Mouse (Mus musculus): Measurements from ENCODE around the gene Fam172a.
"Not testable (repeated sequence)": the region's sequence is repeated elsewhere in the genome, so short reads cannot be mapped to it uniquely, and the experiment has no call there.

Fam172a gene

DNA sequence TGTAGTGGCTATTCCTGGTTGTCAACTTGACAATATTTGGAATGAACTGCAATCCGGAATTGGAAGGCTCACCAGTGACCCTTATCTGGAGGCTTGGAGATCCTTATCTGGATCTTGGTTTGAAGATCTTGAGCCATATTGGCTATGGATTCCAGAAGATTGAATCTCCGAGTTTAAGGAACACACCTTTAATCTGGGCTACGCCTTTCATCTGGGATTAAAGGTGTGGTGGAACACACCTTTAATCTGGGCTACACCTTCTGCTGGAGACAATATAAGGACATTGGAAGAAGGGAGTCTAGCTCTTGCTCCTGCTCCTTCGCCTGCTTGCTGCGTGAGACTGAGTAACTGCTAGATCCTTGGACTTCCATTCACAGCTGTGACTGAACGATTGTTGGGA lies at the start of gene Fam172a:
TSS of gene Fam172a (plus strand) at position 301 of the 400 bp plus-strand sequence.
- in situ Hi-C loops (cut with MboI, MseI) = loop anchor here (25.0 kb wide), 1 partner anchor 461 kb away; no protein-coding TSS in a partner anchor

DNA sequence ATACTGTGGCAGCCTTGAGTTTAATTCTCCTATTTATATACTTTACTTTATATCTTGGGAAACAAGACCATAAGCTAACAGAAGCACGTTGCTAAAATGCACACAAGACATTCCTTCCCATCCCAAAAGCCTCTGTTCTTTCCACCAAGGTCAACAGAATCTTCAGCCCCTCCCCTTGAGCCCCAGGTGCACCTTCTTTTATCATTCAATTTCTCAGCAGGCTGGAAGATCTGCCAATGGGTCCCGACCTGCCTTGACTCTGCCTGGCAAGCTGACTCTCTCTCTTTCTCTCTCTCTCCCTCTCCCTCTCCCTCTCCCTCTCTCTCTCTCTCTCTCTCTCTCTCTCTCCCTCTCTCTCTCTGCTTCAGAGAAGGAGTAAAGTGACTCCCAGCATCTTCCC lies 13.2 kb upstream of the Fam172a start:
- in situ Hi-C loops (cut with MboI, MseI) = no loop called here

DNA sequence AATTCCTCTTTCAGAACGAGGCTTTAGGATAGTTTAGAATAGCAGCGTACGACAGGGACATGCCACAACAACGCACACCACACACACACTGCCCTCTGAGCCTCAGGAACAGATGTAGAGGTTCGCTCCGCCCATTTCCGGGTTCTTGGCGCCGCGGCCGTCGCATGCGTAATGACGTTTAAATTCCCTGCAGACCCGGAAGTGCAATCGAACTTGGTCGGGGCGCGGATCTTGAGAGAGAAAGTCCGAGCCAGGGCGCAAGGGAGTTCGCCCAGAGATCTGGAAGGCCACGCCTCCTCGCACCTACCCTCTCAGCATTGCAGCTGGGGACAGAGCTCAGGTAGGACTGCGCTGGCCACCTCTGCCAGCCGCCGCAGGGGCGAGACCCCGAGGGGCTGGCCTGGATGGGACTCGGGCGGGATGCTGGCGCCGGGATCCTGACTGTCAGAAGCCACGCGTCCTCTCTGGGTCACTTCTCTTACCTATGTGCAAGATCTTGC lies 6.7 kb downstream of the Fam172a start:
- in situ Hi-C loops (cut with MboI, MseI) = loop anchor here (25.0 kb wide), 1 partner anchor 454 kb away; no protein-coding TSS in a partner anchor

DNA sequence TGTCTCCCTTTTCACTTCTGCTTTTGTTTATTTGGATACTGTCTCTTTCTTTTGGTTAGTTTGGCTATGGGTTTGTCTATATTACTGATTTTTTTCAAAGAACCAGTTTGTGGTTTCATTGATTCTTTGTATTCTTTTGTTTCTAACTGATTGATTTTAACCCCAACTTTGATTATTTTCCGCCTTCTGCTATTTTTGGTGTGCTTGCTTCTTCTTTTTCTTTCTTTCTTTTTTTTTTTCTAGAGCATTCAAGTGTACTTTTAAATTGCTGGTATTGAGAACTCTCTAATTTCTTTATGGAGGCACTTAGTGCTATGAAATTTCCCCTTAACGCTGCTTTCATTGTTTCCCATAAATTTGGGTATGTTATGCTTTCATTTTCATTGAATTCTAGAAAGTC lies 15.7 kb downstream of the Fam172a start:
- in situ Hi-C loops (cut with MboI, MseI) = loop anchor here (5.0 to 25.0 kb wide), 2 partner anchors 50 to 445 kb away; no protein-coding TSS in a partner anchor

DNA sequence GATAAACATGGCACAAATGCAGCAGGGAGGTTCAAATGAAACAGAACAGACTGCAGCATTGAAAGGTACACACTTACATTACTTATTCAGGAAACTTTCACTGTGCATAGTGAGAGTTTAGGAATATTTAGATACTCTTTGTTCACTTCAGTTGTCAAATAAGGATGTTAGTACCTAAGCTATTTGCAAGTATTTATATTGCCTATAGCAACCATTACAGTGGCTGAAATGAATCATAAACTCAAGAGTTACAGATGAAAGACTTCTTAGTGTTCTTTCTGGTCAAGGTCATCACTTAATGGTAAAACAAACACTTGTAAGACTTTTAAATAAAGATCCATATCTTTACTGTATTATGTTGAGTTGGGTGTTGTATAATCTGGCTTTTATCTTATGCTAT lies 41.0 kb downstream of the Fam172a start:
- in situ Hi-C loops (cut with MboI, MseI) = no loop called here

DNA sequence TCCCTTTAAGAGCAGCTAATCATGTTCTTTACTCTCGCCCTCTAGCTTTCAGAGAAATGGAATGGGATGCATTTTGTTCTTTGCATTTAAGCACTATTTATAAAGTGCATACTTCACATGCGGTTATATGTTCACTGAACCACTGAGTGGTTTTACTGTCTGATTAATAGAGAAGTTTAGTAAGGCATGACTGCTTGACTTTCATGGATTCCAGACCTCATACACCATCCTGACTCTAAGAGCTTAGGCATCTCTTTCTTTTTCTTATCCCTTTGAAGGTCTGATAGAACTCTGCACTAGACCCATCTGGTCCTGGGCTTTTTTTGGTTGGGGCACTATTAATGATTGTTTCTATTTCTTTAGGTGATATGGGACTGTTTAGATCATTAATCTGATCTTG lies 75.8 kb downstream of the Fam172a start:
- in situ Hi-C loops (cut with MboI, MseI) = no loop called here

DNA sequence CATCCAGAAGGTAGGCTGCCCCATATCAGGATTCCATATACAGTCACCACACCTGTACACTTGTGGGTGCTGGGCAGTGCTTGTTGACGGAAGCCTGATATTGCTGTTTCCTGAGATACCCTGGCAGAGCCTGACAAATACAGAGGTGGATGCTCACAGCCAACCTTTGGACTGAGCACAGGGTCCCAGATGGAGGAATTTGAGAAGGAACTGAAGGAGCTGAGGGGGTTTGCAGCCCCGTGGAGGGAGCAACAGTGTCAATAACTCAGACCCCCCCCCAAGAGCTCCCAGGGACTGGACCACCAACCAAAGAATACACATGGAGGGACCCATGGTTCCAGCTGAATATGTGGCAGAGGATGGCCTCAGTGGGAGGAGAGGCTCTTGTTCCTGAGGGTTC lies 105.5 kb downstream of the Fam172a start:
- in situ Hi-C loops (cut with MboI, MseI) = not testable (repeated sequence)

DNA sequence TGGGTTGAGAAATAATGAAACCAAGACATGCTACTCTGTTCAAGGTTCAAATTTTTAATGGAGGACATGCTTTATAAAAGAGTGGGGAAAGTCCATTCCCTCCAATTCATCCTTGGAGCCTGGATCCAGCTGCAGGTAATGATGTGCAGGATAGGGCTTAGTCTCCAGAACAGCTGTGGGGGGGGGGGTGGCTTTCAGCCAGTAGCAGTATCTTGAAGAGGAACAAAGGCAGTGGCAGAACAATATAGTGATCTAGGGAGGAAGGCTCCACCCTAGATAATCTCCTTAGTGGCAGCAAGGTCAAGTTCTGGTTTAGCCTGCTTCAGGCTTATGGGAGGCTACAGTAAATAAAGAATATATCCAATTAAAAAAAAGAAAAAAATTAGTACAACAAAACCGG lies 108.6 kb downstream of the Fam172a start:
- in situ Hi-C loops (cut with MboI, MseI) = no loop called here

DNA sequence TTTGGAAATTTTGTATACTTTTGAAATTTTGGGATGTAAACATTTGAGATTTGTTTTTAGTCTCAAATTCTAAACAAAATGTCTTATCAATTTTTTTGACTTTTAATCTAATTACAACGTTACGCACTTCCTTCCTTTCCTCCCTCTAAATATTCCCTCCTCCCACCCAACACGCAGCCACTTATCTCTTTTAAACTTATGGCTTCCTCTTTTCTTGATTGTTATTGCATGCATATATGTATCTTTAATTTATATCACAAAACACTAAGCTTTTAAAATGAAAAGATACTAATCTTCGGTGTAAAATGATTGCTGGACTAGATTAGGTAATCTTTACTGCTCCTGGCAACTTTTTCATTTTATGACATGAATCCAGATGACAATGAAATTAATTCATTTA lies 124.3 kb downstream of the Fam172a start:
- in situ Hi-C loops (cut with MboI, MseI) = no loop called here

DNA sequence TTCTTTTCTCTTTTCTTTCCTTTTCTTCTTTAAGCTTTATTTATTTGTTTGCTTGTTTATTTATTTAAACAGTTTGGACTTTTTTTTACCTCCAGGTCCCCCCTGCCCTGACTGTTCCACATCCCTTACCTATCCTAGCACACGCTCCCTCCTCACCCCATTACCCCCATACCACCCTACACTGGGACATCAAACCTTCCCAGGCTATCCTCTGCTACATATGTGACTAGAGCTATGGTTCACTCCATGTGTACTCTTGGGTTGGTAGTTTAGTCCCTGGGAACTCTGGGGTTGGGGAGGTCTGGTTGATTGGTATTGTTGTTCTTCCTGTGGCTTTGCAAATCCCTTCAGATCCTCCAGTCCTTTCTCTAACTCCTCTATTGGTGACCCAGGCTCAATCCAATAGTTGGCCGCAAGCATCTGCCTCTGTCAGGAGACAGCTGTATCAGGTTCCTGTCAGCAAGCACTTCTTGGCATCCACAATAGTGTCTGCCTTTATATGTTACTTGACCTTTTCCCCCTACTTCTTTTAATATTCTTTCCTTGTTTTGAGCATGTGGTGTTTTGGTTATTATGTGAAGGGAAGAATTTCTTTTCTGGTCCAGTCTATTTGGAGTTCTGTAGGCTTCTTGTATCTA lies 141.3 kb downstream of the Fam172a start:
- in situ Hi-C loops (cut with MboI, MseI) = no loop called here

DNA sequence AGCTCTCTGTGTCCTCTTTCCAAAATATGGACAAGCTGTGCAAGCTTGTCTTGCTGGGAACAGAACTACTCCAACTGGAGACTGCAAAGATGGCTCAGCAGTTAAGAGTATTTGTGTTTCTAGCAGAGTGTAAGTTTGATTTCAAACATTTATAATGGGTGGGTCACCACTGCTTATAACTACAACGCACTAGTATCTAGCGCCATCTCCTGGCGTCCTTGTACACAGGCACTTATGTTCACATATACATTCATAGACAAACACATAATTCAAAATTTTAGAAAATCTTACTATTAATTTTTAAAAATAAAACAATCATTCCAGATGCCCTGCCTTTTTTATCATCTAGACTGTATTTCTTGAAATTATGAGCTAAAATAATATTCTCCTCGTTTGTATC lies 147.0 kb downstream of the Fam172a start:
- in situ Hi-C loops (cut with MboI, MseI) = no loop called here

DNA sequence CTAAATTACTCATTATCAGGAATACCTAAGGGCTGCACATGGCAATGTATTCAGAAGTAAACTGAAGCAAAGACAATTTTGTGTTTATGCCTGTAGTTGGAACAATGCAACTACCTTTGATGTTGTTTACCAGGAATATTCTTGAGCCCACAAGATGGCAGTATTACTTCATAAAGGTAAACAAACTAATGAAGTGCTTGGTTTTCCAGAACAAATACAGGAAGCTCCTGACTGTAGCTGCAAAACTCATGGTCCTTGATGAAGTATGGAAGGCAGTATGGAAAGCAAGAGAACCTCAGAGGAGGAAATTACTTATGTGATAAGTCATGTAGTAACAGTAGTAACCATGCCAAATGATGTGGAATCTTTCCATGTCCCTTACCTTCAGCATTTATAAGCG lies 163.0 kb downstream of the Fam172a start:
- in situ Hi-C loops (cut with MboI, MseI) = no loop called here

DNA sequence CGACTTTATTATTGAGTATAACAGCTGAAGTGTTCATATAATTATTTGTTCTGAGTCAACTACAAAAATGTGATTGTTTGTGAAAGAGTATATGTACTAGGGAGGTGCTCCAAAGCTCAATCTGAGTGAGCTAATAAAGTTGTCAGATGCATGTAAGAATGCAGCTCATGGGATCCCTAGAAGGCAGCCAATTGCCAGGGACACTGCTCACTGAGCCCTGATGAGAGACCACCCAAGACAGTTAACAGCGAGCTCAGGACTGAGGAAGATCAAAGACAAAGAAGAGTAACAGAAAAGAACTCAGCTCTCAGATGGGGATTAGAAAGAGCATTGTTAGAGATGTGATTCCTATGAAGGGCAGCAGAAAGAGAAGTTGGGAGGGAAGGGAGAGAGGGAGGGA lies 166.5 kb downstream of the Fam172a start:
- in situ Hi-C loops (cut with MboI, MseI) = no loop called here

DNA sequence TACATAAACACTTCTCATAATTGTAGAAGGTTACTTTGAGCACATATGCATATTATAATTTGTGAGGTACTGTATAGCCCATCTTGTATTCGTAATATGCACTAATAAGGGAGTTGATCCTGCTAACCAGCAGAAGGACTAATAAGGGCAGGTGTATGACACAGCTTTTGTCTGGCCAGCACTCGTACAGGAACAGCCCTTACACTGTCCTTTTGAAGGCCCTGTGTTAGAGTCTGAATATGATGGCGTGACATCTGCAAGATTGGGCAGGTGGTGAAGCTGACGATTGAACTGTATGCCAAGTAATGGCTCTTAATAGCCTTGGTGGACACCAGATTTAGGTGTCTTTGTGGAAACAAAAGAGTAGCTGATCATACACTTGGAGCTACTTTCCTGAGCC lies 176.3 kb downstream of the Fam172a start:
- in situ Hi-C loops (cut with MboI, MseI) = no loop called here

DNA sequence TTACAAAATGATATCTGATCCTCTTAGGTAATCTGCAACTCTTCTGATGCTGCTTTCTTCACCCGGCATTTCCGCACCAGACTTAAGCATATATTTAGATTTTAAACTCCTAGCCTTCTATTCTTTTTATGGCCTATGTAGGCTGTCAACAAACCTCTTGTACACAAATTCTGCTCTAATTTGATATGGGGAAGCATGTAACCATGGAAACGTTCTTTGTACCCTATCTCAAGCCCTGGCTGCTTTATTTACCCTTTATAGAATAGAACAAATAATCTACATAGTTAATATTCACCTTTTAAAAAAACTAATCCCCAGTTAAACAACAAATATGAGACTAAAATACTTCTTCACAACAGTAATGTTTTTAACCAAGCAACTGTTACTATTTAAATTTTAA lies 176.7 kb downstream of the Fam172a start:
- in situ Hi-C loops (cut with MboI, MseI) = no loop called here

DNA sequence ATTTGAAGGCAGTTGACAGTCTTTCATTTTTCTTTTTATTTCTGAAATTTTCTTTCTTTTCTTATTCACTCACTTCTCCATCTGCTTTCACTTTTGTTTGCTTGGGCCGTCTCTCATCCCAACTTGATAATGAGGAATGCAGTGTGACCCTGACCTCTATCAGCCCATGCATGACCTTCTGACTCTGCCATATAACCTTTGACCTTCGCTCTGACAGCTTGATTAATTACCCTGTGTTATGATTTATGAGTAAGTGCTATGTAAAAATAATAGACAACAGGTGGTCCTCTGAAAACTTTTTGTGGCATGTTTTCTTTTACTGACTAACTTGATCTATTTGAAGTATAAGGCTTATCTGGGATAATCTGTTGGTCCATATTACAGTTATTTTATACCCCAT lies 195.8 kb downstream of the Fam172a start:
- in situ Hi-C loops (cut with MboI, MseI) = no loop called here

DNA sequence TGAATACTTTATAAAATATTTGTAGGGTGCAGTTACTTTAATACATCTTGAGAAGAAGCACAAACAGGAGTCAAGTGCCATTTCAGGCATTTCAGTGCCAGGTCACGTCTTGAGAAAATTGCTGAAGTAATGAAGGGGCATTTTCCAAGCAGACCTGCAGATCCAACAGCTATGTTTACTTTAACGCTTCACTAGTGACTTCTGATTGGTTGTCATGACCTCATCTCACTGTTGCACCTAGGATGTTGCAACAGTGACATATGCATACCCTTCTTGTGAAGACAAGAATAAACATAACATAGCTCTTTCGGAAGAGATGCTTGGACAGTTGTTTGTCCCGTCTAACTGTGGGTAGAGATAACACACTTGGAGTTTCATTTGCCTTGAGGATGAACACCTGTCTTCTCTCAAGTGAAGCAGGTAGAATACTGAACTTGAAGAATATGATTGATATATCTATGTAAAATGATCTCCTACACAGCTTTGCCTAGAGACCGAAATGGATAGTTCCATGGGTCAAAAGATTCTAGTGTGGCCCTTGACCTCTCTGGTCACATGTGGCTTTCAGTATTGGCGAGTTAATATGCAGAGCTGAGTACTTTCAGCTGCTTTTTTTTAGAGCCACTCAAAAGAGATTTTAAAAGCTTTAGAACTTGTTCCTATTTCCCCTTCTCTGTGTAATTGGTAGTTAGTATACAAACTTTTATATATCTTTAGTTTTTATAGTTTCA lies 196.4 kb downstream of the Fam172a start:
- in situ Hi-C loops (cut with MboI, MseI) = no loop called here

DNA sequence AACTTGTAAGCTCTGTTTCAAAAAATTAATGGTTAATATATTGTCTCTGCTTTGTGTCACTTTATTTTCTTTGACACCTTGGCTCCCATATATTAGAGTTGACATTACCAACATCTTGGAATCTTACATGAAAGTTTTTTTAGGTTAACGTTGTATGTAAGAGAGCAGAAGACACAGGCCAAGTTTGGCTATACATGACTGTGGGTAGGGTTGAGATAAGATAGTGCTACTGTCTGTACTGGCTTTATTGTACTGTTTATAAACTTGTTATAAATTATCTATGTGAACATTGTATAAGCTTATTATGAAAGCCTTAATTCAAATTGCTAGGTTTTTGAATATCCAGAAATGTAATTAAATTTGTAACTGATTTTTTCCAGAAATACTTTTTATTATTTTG lies 197.9 kb downstream of the Fam172a start:
- in situ Hi-C loops (cut with MboI, MseI) = no loop called here

DNA sequence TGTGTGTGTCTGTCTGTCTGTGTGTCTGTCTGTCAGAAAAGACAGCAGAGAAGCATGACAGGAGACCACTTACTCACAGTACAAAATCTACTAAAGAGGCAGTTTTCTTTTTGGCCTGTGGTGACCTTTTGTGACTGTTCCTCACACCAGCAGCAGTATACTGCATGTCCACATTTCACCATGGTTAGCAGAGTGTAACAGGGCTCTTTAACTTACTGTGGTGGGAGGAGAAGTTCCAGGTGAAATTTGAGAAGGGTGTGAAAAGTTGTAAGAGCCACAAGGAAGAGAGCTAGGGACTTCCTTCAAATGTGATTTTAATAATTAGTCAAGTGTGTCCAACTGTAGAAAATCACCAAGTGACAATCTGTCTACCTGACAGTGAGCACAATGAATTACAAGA lies 199.0 kb downstream of the Fam172a start:
- in situ Hi-C loops (cut with MboI, MseI) = no loop called here

DNA sequence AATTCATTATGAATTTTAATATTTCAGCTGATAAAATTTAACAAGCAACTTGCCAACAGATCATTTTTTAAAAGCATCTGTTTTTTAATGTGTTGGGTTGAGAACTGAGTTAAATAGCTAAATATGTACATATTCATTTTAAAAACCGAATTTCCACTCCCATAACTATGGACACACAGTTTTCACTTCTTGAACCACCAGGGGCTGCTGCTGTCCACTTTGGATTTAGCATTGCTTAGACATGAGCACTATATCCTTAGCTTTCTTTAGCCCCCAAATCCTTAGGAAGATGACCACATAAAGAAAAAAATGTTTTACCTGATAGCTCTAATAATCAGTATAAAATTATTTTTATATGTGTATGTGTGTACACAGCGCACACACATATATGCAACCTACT lies 207.4 kb downstream of the Fam172a start:
- in situ Hi-C loops (cut with MboI, MseI) = no loop called here

DNA sequence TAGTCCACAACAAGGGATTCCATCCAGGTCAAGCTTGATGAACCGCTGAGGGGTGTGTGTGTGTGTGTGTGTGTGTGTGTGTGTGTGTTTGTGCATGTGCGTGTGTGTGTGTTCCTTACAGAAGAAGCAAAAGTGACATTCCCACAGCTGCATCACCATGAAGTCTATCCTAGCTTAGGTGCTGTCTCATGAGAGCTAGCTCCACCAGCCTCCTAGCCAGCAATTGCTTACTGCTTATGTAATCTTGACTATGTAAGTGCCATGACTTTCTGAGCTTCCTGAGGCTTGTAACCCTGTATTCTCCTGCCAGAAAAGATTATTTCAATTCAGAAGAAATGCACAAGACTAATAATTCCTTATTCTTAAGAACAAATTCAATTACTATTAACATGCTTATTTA lies 221.0 kb downstream of the Fam172a start:
- in situ Hi-C loops (cut with MboI, MseI) = loop anchor here (5.0 kb wide), 1 partner anchor 1764 kb away; no protein-coding TSS in a partner anchor

DNA sequence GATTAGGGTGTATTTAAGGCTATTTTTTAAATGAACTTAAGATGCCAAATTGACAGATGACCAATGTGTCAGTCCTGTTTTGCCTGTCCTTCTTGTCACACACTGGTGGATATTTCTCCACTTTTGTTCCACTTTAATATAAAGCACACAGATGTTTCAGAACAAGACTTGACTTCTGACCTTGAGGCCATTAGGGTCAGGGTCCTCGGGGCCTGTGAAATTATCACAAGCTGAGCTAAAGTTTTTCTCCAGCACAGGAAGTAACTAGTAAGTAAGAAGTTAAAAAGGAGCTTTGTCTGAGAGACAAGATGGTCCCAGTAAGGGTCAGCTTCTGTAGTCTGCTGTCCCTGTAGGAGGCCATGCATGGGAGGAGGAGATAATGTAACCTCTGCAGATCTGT lies 255.8 kb downstream of the Fam172a start:
- in situ Hi-C loops (cut with MboI, MseI) = no loop called here
